Mouse (Mus musculus): ENCODE results near the gene Olfr901. TPM values are rescaled to one million over a fixed set of nuclear protein-coding genes. Genes with fewer than 3 reads are reported as not detected.
A peak's percentile ranks its signal among the peaks of the same experiment; 100 is the strongest.
"Not testable (repeated sequence)": the region's sequence is repeated elsewhere in the genome, so short reads cannot be mapped to it uniquely, and the experiment has no call there.

The Olfr901 gene
- not detected in 2 replicates for polyA plus RNA-seq (2011; ENCODE audit: insufficient read depth, insufficient read length, low read depth, missing spikeins)

DNA sequence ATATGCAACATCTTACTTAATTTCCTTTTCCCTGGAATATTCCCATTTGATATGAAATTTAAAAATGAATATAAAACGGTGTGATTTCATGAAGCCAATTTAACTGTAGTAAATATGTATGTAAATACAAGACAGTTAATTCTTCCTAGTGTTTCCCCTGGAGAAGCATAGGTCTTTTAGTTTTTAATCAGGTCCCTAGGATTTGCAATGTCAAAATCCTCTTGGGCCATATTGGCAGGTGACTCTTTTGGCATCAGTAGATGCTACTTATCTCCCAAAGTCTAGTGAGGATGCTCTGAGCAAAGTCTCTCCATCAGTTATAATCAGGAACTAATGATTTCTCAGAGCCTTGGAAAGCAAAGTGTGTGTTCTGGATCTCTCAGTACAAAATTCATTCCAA is at the start of gene Olfr901:
TSS of gene Olfr901 (plus strand) at position 301 of the 400 bp plus-strand sequence.
- Histone ChIP-seq H3K27me3 (ENCODE audit: control insufficient read depth, insufficient read depth, low read length, poor library complexity, severe bottlenecking) (no peaks in the 10 kb centered on the region), H3K36me3 (ENCODE audit: control insufficient read depth, insufficient read depth, low read length, poor library complexity, severe bottlenecking) (no peaks in the 10 kb centered on the region), H3K27ac (ENCODE audit: insufficient read depth, low read length) (no peak within 1 kb of the TSS), H3K4me1 (ENCODE audit: control insufficient read depth, insufficient read depth, low read length) (no peaks in the 10 kb centered on the region), H3K9ac (ENCODE audit: low read depth, poor library complexity, severe bottlenecking) (no peak within 1 kb of the TSS), H3K9me3 (replicated peaks; ENCODE audit: control insufficient read depth, insufficient read depth, low read length, poor library complexity, severe bottlenecking) (peaks cover 12% of the 10 kb centered on the region), H3K4me3 (ENCODE audit: low read depth, low read length) (no peak within 1 kb of the TSS)
- TF ChIP-seq POLR2A (IDR thresholded peaks at IDR 0.05; ENCODE audit: insufficient read depth, low read length) (no peak), EP300 (IDR thresholded peaks at IDR 0.05; ENCODE audit: insufficient read depth, low read depth, low read length) (no peak), CTCF (IDR thresholded peaks at IDR 0.05; ENCODE audit: low read depth, low read length) (no peak)

DNA sequence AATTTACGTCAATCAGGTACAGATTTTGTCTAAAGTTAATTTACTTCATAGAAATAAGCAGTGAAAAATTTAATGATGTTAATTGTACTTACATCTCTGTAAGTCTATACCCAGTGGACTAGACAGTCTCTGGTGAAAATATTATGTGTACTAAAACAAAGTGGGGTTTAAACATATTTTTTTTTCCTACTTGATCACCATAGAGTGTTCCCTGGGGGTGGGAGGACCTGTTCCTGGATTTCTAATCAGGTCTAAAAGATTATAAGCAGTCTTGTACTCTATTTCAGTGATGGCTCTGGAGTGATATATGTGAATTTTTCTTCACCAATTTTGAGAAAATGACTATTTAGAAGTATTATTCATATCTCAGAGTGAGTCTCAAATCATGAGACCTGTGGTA is 27.9 kb upstream of the Olfr901 start, which contains the start of gene Olfr147:
TSS of gene Olfr147 (plus strand) at position 301 of the 400 bp plus-strand sequence.
- Histone ChIP-seq H3K4me1 (ENCODE audit: control insufficient read depth, insufficient read depth, low read length) (no peaks in the 10 kb centered on the region), H3K27me3 (ENCODE audit: control insufficient read depth, insufficient read depth, low read length, poor library complexity, severe bottlenecking) (no peaks in the 10 kb centered on the region), H3K27ac (ENCODE audit: insufficient read depth, low read length) (no peak within 1 kb of the TSS), H3K4me3 (ENCODE audit: low read depth, low read length) (no peak within 1 kb of the TSS), H3K9me3 (replicated peaks; ENCODE audit: control insufficient read depth, insufficient read depth, low read length, poor library complexity, severe bottlenecking) (peaks cover 4% of the 10 kb centered on the region), H3K9ac (ENCODE audit: low read depth, poor library complexity, severe bottlenecking) (no peak within 1 kb of the TSS), H3K36me3 (ENCODE audit: control insufficient read depth, insufficient read depth, low read length, poor library complexity, severe bottlenecking) (no peaks in the 10 kb centered on the region)
- TF ChIP-seq CTCF (IDR thresholded peaks at IDR 0.05; ENCODE audit: low read depth, low read length) = no peak
- no peak for TF ChIP-seq POLR2A (IDR thresholded peaks at IDR 0.05; ENCODE audit: insufficient read depth, low read length)
- no peak for TF ChIP-seq EP300 (IDR thresholded peaks at IDR 0.05; ENCODE audit: insufficient read depth, low read depth, low read length)

- H3K4me3 ChIP-seq (ENCODE audit: low read depth, low read length); H3K27me3 ChIP-seq (ENCODE audit: control insufficient read depth, insufficient read depth, low read length, poor library complexity, severe bottlenecking): not testable (repeated sequence)
- H3K27ac ChIP-seq (ENCODE audit: insufficient read depth, low read length) = peak overlapping the region; percentile 77; the same call in 1 of the 2 replicates
These were observed 21.8 kb upstream of the Olfr901 start for GRCm38 (mm10) chr9:38407502-38407901.

GRCm38 (mm10) chr9:38413502-38413901 is 15.8 kb upstream of the Olfr901 start:
- not testable (repeated sequence) for H3K4me3 ChIP-seq (ENCODE audit: low read depth, low read length); H3K27ac ChIP-seq (ENCODE audit: insufficient read depth, low read length); H3K36me3 ChIP-seq (ENCODE audit: control insufficient read depth, insufficient read depth, low read length, poor library complexity, severe bottlenecking); H3K27me3 ChIP-seq (ENCODE audit: control insufficient read depth, insufficient read depth, low read length, poor library complexity, severe bottlenecking); H3K9ac ChIP-seq (ENCODE audit: low read depth, poor library complexity, severe bottlenecking); H3K4me1 ChIP-seq (ENCODE audit: control insufficient read depth, insufficient read depth, low read length)
- H3K9me3 ChIP-seq (replicated peaks; ENCODE audit: control insufficient read depth, insufficient read depth, low read length, poor library complexity, severe bottlenecking) = peaks cover 64% of the 10 kb centered on the region

More at GRCm38 (mm10) chr9:38407502-38407901, 21.8 kb upstream of the Olfr901 start:
- not testable (repeated sequence) for H3K36me3 ChIP-seq (ENCODE audit: control insufficient read depth, insufficient read depth, low read length, poor library complexity, severe bottlenecking); H3K9ac ChIP-seq (ENCODE audit: low read depth, poor library complexity, severe bottlenecking); H3K4me1 ChIP-seq (ENCODE audit: control insufficient read depth, insufficient read depth, low read length)
- peaks cover 32% of the 10 kb centered on the region for H3K9me3 ChIP-seq (replicated peaks; ENCODE audit: control insufficient read depth, insufficient read depth, low read length, poor library complexity, severe bottlenecking)

DNA sequence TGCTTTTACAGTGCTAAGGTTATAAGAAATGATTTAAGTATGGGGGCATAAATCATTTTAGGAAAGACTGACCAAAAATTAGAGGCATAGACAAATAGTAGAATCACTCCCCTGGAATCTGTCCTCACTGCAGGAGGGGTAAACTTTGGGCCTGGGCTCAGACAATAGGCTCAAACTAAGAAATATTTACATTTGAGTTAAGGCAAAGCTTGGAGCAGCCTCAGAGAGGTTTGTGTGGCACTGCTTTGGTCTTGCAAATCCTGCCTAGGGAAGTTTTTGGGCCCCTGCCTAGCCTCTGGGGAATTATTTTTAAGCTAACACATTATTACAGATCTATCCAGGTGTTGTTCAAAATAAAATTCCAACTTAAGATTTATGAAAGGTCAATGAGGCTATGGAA is 5.5 kb upstream of the Olfr901 start:
- H3K27me3 ChIP-seq (ENCODE audit: control insufficient read depth, insufficient read depth, low read length, poor library complexity, severe bottlenecking) = no peaks in the 10 kb centered on the region
- no peak overlapping the region for H3K4me3 ChIP-seq (ENCODE audit: low read depth, low read length)
- TF ChIP-seq EP300 (IDR thresholded peaks at IDR 0.05; ENCODE audit: insufficient read depth, low read depth, low read length) = no peak
- TF ChIP-seq POLR2A (IDR thresholded peaks at IDR 0.05; ENCODE audit: insufficient read depth, low read length) = no peak
- no peak for TF ChIP-seq CTCF (IDR thresholded peaks at IDR 0.05; ENCODE audit: low read depth, low read length)
- peaks cover 30% of the 10 kb centered on the region for H3K9me3 ChIP-seq (replicated peaks; ENCODE audit: control insufficient read depth, insufficient read depth, low read length, poor library complexity, severe bottlenecking)
- peaks cover 3% of the 10 kb centered on the region for H3K4me1 ChIP-seq (ENCODE audit: control insufficient read depth, insufficient read depth, low read length)
- no peak overlapping the region for H3K9ac ChIP-seq (ENCODE audit: low read depth, poor library complexity, severe bottlenecking)
- peak overlapping the region; percentile 19; the same call in 1 of the 2 replicates for H3K27ac ChIP-seq (ENCODE audit: insufficient read depth, low read length)
- H3K36me3 ChIP-seq (ENCODE audit: control insufficient read depth, insufficient read depth, low read length, poor library complexity, severe bottlenecking) = no peaks in the 10 kb centered on the region

DNA sequence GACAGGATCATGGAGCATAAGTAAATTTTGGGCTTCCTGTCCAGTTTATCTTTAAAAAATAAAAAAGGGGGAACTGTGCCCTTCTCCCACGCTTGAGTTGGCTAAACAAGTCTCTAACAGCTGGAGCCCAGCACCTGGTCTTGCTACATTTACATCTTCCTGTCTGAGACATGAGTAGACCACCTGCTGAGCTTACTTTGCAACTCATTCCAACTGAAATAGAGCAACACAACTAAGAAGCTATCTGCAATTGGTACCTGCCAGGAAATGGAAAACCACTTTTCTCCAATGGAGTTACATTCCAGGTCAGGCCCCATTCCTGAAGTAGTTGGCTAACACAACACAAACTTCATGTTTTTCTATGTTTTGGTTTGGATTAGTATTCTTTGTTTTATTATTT is 2.2 kb upstream of the Olfr901 start:
- Histone ChIP-seq H3K9me3 (replicated peaks; ENCODE audit: control insufficient read depth, insufficient read depth, low read length, poor library complexity, severe bottlenecking) (peaks cover 16% of the 10 kb centered on the region), H3K36me3 (ENCODE audit: control insufficient read depth, insufficient read depth, low read length, poor library complexity, severe bottlenecking) (no peaks in the 10 kb centered on the region), H3K4me1 (ENCODE audit: control insufficient read depth, insufficient read depth, low read length) (no peaks in the 10 kb centered on the region), H3K4me3 (ENCODE audit: low read depth, low read length) (no peak overlapping the region), H3K9ac (ENCODE audit: low read depth, poor library complexity, severe bottlenecking) (no peak overlapping the region), H3K27me3 (ENCODE audit: control insufficient read depth, insufficient read depth, low read length, poor library complexity, severe bottlenecking) (no peaks in the 10 kb centered on the region), H3K27ac (ENCODE audit: insufficient read depth, low read length) (peak overlapping the region; percentile 67)
- TF ChIP-seq POLR2A (IDR thresholded peaks at IDR 0.05; ENCODE audit: insufficient read depth, low read length) = no peak
- TF ChIP-seq CTCF (IDR thresholded peaks at IDR 0.05; ENCODE audit: low read depth, low read length) = no peak
